Mouse (Mus musculus) lung, postnatal 0 days (tissue): Measurements from ENCODE around the gene Kif20b.

Experiments
- CTCF ChIP-seq: IDR thresholded peaks from 2 replicates; pipeline ENCODE4 v1.5.1; 2016; ENCODE audit warnings: antibody characterized with exemption, mild to moderate bottlenecking
- EP300 ChIP-seq: IDR thresholded peaks from 2 replicates; pipeline ENCODE4 v1.6.1; 2016; ENCODE audit warnings: antibody characterized with exemption, mild to moderate bottlenecking, control low read depth

DNA sequence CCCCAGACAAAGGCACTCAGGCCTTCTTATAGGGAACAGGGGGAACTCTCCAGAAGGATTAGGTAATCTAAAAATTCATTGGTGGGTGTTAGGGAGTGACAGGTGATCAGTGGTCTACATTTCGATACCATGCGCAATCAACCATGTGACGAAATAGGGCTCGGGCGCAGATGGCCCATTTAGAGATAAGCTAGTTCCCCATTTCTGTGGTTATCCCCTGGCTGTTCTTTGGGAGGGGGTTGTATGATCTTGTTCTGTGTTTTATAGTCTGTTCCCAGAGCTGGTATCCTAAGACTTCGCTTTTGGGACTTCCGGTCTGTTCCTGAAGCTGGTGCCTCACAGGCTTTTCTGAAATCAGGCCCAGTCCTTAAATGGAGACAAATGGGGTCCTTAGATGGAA is 16.7 kb upstream of the Kif20b start:
- TF ChIP-seq EP300 (no peak), CTCF (no peak)
